Mouse (Mus musculus) bone marrow macrophage, adult 2 months (primary cell): ENCODE measurements at regions not wholly inside any gene's neighbourhood (a gene's known extent, or its start where the extent isn't known, plus 50 kb on each side); places are given as distances from the start of the nearest gene placed in this dataset.

Source experiments
- CTCF ChIP-seq: IDR thresholded peaks from 2 replicates; pipeline ENCODE4 v1.5.1; 2012; ENCODE audit warnings: low read depth, mild to moderate bottlenecking, low read length, moderate library complexity
- POLR2A ChIP-seq: IDR thresholded peaks from 2 replicates; pipeline ENCODE4 v1.6.1; 2012; ENCODE audit warnings: mild to moderate bottlenecking, low read depth, low read length, borderline replicate concordance

DNA sequence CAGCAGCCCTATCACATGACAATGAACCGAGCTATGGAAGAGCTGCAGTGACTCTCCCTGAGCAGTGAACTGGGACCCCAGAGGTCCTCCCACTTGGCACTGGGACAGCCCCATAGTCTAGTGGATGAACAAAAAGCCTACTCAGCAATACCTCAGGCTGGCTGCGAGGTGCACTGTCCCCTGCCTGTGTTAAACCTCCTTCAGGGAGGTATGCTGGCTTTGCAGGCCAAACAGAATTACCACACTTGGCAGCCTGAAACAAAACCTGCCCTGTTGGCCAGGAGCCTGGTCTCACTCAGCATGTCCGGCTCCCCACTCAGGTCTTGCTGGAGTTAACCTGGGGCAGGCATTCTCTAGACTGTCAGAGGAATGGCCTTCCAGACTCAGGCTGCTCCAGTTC is 189.9 kb upstream of the Ppp2r2d start:
- TF ChIP-seq CTCF (no peak), POLR2A (no peak)
